Mouse (Mus musculus): ENCODE results near the gene Ksr1. TPM values are rescaled to one million over a fixed set of nuclear protein-coding genes. Genes with fewer than 3 reads are reported as not detected.

Gene Ksr1
- polyA plus RNA-seq, 1 experiment from 2014 or later: 2.8 TPM

DNA sequence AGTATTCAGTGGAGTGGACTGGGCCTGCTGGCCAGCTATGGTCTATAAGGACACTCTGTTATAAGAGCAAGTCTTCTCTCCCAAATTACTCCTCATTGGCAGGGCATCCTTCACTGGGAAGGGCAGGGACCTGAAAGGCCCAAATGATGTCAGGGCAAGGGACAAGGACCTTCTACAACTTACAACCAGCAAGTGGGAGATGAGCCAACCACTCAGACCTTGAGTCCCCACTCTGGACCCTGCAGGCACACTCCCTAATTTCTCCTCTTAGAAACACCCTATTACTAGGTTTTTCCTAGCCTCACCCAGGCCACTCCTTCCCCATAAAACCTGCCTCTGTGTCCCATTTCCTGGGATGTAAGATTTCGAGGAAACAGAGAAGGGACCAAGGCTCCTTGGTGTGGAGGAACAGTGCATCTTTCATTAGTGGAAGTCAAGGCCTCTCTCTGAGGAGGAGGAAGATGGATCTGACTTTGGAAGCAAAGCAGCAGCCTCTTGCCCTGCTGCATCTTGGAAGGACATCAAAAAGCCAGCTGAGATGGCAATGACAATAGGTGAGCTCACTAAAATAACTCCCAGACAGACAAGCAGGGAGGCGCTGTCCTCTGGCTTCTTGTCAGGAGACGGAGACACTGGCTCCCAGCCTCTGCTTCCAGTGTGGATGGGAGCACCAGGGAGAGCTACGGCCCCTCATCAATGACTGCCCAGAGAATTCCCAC lies 20.5 kb upstream of the Ksr1 start:
- no peaks in the 10 kb centered on the region for H3K27me3 ChIP-seq (ENCODE audit: poor library complexity, severe bottlenecking)
- 77% methylated on average over 4 of the region's 4 CpGs for WGBS
- no peaks in the 10 kb centered on the region for H3K36me3 ChIP-seq (replicated peaks)
- no peak for DNase-seq (ENCODE audit: extremely low spot score, low spot score)
- H3K4me3 ChIP-seq: no peak overlapping the region
- no peak overlapping the region for H3K27ac ChIP-seq
- H3K9me3 ChIP-seq: no peaks in the 10 kb centered on the region
- peaks cover 7% of the 10 kb centered on the region for H3K4me1 ChIP-seq

DNA sequence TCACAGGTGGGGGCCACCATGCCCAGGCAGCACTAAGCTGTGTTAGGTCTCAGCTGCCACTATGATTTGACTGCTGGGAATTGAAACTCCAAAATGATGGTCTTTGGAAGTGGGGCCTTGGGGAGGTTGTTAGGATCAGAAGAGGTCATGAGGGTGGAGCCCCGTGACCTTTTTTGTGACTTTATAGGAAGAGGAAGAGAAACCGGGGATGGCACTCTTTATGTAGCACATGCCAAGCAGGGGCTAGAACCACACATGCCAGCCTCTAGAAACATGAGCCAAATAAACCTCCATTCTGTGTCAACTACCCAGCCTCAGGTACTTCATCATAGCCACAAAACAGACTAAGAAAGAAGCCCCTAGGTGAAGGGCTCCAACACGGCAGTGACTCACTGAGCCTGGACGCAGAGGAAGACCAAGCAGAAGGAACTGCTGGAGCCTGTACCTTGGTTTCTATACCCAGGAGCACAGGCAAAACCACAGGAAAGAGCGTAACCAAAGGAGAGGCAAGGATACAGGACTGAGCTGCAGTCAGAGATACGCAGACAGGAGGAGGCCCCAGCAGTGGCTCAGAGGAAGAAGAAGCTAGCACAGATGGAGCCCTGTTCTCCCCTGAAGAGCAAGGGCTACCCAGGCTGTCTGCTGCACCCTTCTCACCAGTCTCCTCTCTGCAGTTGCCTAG lies 15.0 kb upstream of the Ksr1 start:
- Histone ChIP-seq H3K27me3 (ENCODE audit: poor library complexity, severe bottlenecking) (no peaks in the 10 kb centered on the region), H3K9me3 (no peaks in the 10 kb centered on the region), H3K27ac (no peak overlapping the region), H3K4me1 (peaks cover 15% of the 10 kb centered on the region), H3K4me3 (no peak overlapping the region), H3K36me3 (replicated peaks) (no peaks in the 10 kb centered on the region)
- no peak for DNase-seq (ENCODE audit: extremely low spot score, low spot score)
- 92% methylated on average over 6 of the region's 6 CpGs for WGBS

DNA sequence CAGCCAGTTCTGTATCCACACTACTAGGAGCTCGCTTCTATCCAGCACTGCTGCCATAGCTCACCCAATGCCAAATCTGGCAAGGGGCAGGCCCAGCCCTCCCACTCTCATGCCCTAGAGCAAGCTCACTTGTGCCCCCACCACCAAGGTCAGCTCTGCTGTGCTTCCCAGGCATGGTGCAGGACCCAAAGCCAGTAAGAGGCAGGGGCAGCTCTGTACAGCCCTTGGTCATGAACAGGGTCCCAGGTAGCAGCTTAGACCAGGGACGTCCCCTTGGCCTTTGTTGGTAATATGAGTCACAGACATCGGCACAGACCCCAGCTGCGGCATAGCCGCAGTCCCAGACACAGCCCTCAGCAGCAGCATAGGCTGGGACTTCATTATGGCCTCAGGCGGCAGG lies 13.9 kb upstream of the Ksr1 start:
- no peaks in the 10 kb centered on the region for H3K27me3 ChIP-seq (ENCODE audit: poor library complexity, severe bottlenecking)
- no peak overlapping the region for H3K27ac ChIP-seq
- H3K36me3 ChIP-seq (replicated peaks): no peaks in the 10 kb centered on the region
- no peak overlapping the region for H3K4me3 ChIP-seq
- 87% methylated on average over 6 of the region's 6 CpGs for WGBS
- no peaks in the 10 kb centered on the region for H3K9me3 ChIP-seq
- no peak for DNase-seq (ENCODE audit: extremely low spot score, low spot score)
- peaks cover 15% of the 10 kb centered on the region for H3K4me1 ChIP-seq

DNA sequence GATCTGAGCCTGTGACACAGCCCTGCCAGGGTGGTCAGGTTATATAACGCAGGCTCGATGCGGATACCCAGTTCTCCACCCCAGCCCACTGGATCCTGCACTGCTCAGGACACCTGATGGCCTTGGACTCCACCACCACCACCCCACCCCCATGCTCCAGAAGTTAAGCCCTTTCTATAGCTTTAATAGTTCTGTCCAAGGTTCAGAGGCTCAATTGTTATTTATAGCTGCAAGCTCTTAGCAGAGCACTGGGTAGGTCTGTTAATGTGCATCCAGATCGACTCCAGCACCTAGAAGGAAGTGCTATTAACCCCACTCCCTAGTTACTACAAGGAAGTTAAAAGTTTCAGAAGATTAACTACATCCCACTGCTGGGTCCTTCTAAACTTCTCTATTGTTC lies 11.5 kb upstream of the Ksr1 start:
- H3K4me1 ChIP-seq: peaks cover 8% of the 10 kb centered on the region
- WGBS: 91% methylated on average over 4 of the region's 4 CpGs
- no peaks in the 10 kb centered on the region for H3K27me3 ChIP-seq (ENCODE audit: poor library complexity, severe bottlenecking)
- H3K4me3 ChIP-seq: no peak overlapping the region
- H3K9me3 ChIP-seq: no peaks in the 10 kb centered on the region
- no peak overlapping the region for H3K27ac ChIP-seq
- DNase-seq (ENCODE audit: extremely low spot score, low spot score): no peak
- no peaks in the 10 kb centered on the region for H3K36me3 ChIP-seq (replicated peaks)

DNA sequence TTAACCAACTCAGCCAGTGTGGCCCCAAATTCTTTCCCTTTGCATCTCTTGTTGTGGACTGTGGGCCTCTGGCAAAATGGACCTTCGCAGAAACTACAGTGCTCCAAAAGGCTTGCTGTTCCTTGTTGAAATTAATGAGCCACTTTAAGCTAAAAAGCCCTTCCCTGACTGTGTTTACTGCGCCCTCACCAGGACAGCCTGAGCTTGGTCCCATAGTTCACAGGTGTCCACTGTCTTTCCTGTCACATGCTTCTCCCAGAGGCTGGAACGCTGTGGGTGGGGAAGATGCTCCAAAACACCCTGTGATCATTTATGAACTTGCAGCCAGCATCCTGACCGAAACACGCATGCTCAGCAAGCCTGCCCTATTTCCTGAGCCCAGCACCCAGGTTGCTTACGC lies 9.1 kb upstream of the Ksr1 start:
- 77% methylated on average over 6 of the region's 6 CpGs for WGBS

DNA sequence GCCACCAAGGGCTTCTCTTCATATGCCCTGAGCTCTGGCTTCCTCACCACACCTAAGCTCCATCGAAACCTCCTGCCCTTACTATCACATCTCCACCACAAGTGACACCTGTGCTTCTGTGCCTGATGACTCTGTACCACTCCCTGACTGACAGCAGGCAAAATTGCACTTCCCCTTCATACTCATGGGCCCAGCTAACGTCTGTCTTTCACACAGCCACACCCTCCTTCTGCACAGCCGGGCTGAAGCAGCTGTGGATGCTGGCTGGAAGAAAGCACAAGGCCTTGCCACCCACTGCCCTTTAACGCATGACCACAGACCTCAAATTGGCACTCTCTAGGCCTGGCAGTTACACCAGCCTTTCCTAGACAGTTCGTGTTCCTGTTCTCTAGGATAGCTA lies 6.5 kb upstream of the Ksr1 start:
- Histone ChIP-seq H3K27ac (0 out of 2 replicates have a peak overlapping the region, but pooled peaks have one; percentile 40), H3K36me3 (replicated peaks) (no peaks in the 10 kb centered on the region), H3K27me3 (ENCODE audit: poor library complexity, severe bottlenecking) (no peaks in the 10 kb centered on the region), H3K4me1 (peaks cover 5% of the 10 kb centered on the region), H3K4me3 (no peak overlapping the region), H3K9me3 (no peaks in the 10 kb centered on the region)
- 81% methylated on average over 5 of the region's 5 CpGs for WGBS
- DNase-seq (ENCODE audit: extremely low spot score, low spot score): no peak

More for the DNA sequence above, 9.1 kb upstream of the Ksr1 start:
- H3K27ac ChIP-seq: no peak overlapping the region
- DNase-seq (ENCODE audit: extremely low spot score, low spot score): no peak
- H3K4me3 ChIP-seq: no peak overlapping the region
- H3K4me1 ChIP-seq: peaks cover 13% of the 10 kb centered on the region
- no peaks in the 10 kb centered on the region for H3K27me3 ChIP-seq (ENCODE audit: poor library complexity, severe bottlenecking)
- no peaks in the 10 kb centered on the region for H3K9me3 ChIP-seq
- H3K36me3 ChIP-seq (replicated peaks): no peaks in the 10 kb centered on the region

DNA sequence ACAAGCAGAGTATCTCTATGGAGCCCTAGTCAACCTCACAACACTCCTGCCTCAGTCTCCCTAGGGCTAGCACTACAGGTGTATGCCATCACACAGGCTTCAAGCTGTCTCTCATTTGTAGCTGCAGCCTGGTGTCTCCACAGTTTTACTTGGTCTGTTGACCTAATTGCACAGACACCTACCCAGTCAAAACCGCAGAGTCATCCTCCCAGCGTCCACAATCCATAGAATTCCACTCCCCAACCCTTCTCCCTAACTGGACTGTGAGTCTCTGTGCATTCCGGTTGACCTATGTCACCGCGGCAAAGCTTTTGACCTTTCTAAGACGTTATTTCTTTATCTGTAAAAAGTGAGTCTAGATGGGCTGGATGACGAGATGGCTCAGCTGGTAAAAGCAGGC lies 5.7 kb upstream of the Ksr1 start:
- DNase-seq (ENCODE audit: extremely low spot score, low spot score): no peak
- Histone ChIP-seq H3K4me3 (no peak overlapping the region), H3K9me3 (no peaks in the 10 kb centered on the region), H3K27ac (no peak overlapping the region), H3K36me3 (replicated peaks) (no peaks in the 10 kb centered on the region), H3K27me3 (ENCODE audit: poor library complexity, severe bottlenecking) (0 out of 2 replicates have a peak, but pooled peaks cover 4% of the 10 kb centered on the region), H3K4me1 (peaks cover 5% of the 10 kb centered on the region)
- WGBS: 83% methylated on average over 7 of the region's 7 CpGs

DNA sequence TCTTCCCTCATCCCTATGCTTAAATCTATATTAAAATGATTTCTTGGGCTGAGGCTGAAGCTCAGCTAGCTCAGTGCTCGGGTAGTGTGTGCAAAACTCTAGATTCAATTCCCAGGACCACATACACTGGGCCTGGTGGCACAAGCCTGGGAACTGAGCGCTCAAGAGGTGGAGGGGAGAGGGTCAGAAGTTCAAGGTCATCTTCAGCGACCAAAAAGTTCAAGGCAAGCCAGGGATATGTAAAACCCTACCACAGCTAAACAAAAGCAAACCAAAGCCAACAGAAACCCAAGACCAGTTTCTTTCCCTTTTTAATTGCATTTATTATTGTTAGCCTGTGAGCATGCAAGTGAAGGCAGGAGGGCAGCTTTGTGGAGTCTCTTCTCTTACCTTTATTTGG lies 4.1 kb upstream of the Ksr1 start:
- no peaks in the 10 kb centered on the region for H3K36me3 ChIP-seq (replicated peaks)
- peaks cover 21% of the 10 kb centered on the region for H3K4me1 ChIP-seq
- no peak for DNase-seq (ENCODE audit: extremely low spot score, low spot score)
- 0 out of 2 replicates have a peak, but pooled peaks cover 4% of the 10 kb centered on the region for H3K27me3 ChIP-seq (ENCODE audit: poor library complexity, severe bottlenecking)
- H3K4me3 ChIP-seq: no peak overlapping the region
- no peaks in the 10 kb centered on the region for H3K9me3 ChIP-seq
- H3K27ac ChIP-seq: no peak overlapping the region
- WGBS: 79% methylated on average over 3 of the region's 3 CpGs

DNA sequence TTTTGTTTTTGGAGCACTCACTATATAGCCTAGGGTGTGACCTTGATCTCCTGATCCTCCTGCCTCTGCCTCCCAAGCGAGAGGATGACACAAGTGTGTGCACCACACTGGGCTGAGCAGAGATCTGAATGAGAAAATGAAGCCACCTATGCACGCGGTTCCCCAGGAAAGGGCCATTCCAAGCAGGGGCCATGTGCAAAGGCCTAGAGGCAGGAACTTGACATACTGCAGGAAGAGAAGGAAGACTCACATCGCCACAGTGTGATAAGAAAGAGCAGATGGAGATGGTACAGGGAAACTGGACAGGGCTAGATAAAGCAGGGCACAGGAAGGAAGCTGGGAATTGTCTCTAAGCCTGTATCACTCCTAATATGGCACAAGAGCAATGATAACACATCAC lies 3.1 kb upstream of the Ksr1 start:
- H3K4me3 ChIP-seq: no peak overlapping the region
- 0 out of 2 replicates have a peak, but pooled peaks cover 5% of the 10 kb centered on the region for H3K27me3 ChIP-seq (ENCODE audit: poor library complexity, severe bottlenecking)
- H3K9me3 ChIP-seq: no peaks in the 10 kb centered on the region
- H3K27ac ChIP-seq: no peak overlapping the region
- no peak for DNase-seq (ENCODE audit: extremely low spot score, low spot score)
- 91% methylated on average over 4 of the region's 4 CpGs for whole genome bisulfite sequencing
- peaks cover 31% of the 10 kb centered on the region for H3K4me1 ChIP-seq
- no peaks in the 10 kb centered on the region for H3K36me3 ChIP-seq (replicated peaks)

DNA sequence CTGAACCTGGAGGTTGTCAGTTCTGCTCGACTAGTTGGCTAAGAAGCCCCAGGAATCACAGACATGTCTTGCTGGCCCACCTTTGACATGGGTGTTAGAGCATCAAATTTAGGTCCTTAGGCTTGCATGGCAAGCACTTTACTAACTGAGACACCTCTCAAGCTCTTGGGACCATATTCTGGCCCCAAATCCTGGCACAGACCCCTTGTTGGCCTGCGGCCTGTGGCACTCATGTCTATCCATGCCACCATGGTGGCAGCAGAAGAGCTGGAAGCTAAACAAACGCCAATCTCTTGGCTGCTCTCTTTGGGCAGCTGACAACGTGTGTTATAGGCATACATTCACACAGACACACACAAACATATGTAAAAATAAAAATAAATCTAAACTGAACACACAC lies 2.6 kb upstream of the Ksr1 start:
- Histone ChIP-seq H3K27me3 (ENCODE audit: poor library complexity, severe bottlenecking) (0 out of 2 replicates have a peak, but pooled peaks cover 10% of the 10 kb centered on the region), H3K36me3 (replicated peaks) (no peaks in the 10 kb centered on the region), H3K27ac (no peak overlapping the region), H3K4me3 (no peak overlapping the region), H3K9me3 (no peaks in the 10 kb centered on the region), H3K4me1 (peaks cover 36% of the 10 kb centered on the region)
- 84% methylated on average over 4 of the region's 4 CpGs for WGBS
- no peak for DNase-seq (ENCODE audit: extremely low spot score, low spot score)

DNA sequence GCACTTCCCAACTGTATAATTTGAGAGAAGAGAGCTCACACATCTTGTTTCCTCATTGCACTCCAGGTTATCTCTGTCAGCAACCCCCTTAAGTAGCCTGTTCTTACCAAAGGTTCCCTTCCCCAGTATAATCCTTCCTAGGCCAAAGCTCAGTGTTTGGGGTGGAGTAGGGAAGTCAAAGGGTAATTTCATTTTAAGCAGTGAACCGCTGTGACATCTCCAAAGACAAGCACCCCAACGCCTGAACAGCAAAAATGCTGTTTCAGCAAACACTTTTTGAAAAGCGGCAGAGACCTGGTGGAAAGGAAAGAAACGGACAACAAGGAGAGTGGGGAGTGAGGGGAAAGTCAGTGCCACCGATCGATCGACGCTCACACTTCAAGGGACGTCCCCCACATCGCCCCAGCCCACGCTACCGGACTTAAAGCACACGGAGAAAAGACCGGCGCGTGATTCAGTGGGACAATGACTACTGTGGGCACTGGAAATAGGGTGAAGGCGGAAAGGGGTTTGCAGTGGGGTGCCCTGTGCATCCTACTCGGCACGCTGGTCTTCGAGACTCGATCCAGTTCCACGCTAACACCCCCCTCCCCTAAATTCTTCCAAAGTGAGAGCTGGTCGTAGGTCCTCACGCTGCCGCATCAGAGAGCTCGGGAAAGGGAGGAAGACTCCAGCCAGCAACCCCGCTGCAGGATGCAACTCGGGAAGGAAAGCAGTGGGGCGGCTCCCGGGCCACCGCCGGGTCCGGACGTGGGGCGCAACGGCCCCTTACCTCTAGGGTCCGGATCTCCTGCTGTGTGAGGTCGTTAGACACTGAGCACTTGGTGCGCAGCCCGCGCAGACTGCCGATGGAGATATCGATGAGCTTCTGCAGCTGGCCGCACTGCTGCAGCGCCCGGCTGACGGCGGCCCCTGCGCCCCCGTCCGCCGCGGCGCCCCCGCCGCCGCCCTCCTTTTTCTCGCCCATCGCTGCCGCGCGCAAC lies 633 bp downstream of the Ksr1 start:
- H3K27ac ChIP-seq: peak overlapping the region; percentile 92
- H3K36me3 ChIP-seq (replicated peaks): no peaks in the 10 kb centered on the region
- WGBS: under 1% methylated on average over 58 of the region's 62 CpGs
- H3K27me3 ChIP-seq (ENCODE audit: poor library complexity, severe bottlenecking): 0 out of 2 replicates have a peak, but pooled peaks cover 10% of the 10 kb centered on the region
- H3K4me3 ChIP-seq: peak overlapping the region; percentile 88
- peaks cover 55% of the 10 kb centered on the region for H3K4me1 ChIP-seq
- DNase-seq (ENCODE audit: extremely low spot score, low spot score): peak; percentile 55
- H3K9me3 ChIP-seq: no peaks in the 10 kb centered on the region

DNA sequence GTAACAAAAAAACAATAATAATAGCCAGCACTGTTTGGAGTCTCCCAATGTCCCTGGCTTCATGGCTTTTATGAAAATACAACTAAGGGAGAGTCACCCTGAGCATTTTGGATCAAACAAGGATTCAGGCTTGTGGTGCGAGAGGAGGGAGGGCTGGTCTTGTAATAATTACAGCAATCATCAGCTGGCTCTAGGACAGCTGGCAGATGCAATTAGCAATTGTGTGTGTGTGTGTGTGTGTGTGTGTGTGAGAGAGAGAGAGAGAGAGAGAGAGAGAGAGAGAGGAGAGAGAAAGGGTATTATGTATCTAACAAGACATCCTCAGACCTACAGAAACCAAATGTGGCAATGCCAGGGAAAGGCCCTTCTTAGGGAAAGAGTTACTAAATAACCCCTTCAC lies 1.5 kb downstream of the Ksr1 start:
- Histone ChIP-seq H3K27me3 (ENCODE audit: poor library complexity, severe bottlenecking) (0 out of 2 replicates have a peak, but pooled peaks cover 10% of the 10 kb centered on the region), H3K4me3 (peak overlapping the region; percentile 88), H3K9me3 (no peaks in the 10 kb centered on the region), H3K36me3 (replicated peaks) (no peaks in the 10 kb centered on the region), H3K4me1 (peaks cover 55% of the 10 kb centered on the region), H3K27ac (peak overlapping the region; percentile 92; the same call in 1 of the 2 replicates)
- WGBS: 73% methylated on average over 1 of the region's 1 CpGs
- no peak for DNase-seq (ENCODE audit: extremely low spot score, low spot score)
